Mouse (Mus musculus) hindbrain, embryonic 14.5 days (tissue): Measurements from ENCODE around the gene Ess2. TPM values are rescaled to one million over a fixed set of nuclear protein-coding genes. Genes with fewer than 3 reads are reported as not detected.

ENCODE experiments used
- ATAC-seq: fragments of 200-750 bp; cut with Nextera tagmentation; 2 replicates; pipeline ENCODE4 v1.8.0; 2017; ENCODE audit warnings: moderate number of reproducible peaks, mild to moderate bottlenecking, moderate TSS enrichment, moderate library complexity; ENCODE audit not compliant: low FRiP score
- DNase-seq: peaks from one replicate; pipeline ENCODE4 v3.0.0-alpha.2; 2015; ENCODE audit warnings: low spot score
- H3K27ac ChIP-seq: fragments of 300-500 bp; sonication (generic); 2 replicates; pipeline ENCODE4 v1.5.1; 2014; ENCODE audit warnings: mild to moderate bottlenecking, moderate library complexity
- H3K27me3 ChIP-seq: fragments of 300-500 bp; sonication (generic); 2 replicates; pipeline ENCODE4 v1.6.1; 2014; ENCODE audit warnings: mild to moderate bottlenecking, low read length, mixed read lengths; ENCODE audit not compliant: control insufficient read depth, insufficient read depth
- H3K36me3 ChIP-seq: fragments of 300-500 bp; sonication (generic); replicated peaks from 2 replicates; pipeline ENCODE4 v1.6.1; 2014; ENCODE audit not compliant: control insufficient read depth, insufficient read depth
- H3K4me1 ChIP-seq: fragments of 300-500 bp; sonication (generic); replicated peaks from 2 replicates; pipeline ENCODE4 v1.6.1; 2014; ENCODE audit warnings: antibody characterized with exemption, low read length, mixed read lengths; ENCODE audit not compliant: control insufficient read depth, insufficient read depth
- H3K4me2 ChIP-seq: fragments of 300-500 bp; sonication (generic); replicated peaks from 2 replicates; pipeline ENCODE4 v1.6.1; 2014; ENCODE audit warnings: mild to moderate bottlenecking, moderate library complexity
- H3K4me3 ChIP-seq: fragments of 300-500 bp; sonication (generic); replicated peaks from 2 replicates; pipeline ENCODE4 v1.5.1; 2014; ENCODE audit warnings: mild to moderate bottlenecking, low read length
- H3K9ac ChIP-seq: fragments of 300-500 bp; sonication (generic); 2 replicates; pipeline ENCODE4 v1.6.1; 2014
- H3K9me3 ChIP-seq: fragments of 300-500 bp; sonication (generic); 2 replicates; pipeline ENCODE4 v1.6.1; 2016; ENCODE audit warnings: low read length; ENCODE audit not compliant: control insufficient read depth
- WGBS: fragments of 180-500 bp; shearing (Covaris S2); extraction: QIAGEN DNeasy Blood & Tissue Kit; methylation state at CpG from one replicate; pipeline ENCODE4 v1.1.7; 2014; 5-methylcytosine and 5-hydroxymethylcytosine counted together
- polyA plus RNA-seq: library from polyadenylated mRNA; unstranded; fragments of >200 nt; fragmentation: Nextera tagmentation; extraction: Ambion mirVana; gene quantifications from 2 replicates; pipeline ENCODE4 v1.2.1, GENCODE M21; 2014

Ess2 gene
- polyA plus RNA-seq, 1 experiment from 2014 or later, result 38.9 TPM

DNA sequence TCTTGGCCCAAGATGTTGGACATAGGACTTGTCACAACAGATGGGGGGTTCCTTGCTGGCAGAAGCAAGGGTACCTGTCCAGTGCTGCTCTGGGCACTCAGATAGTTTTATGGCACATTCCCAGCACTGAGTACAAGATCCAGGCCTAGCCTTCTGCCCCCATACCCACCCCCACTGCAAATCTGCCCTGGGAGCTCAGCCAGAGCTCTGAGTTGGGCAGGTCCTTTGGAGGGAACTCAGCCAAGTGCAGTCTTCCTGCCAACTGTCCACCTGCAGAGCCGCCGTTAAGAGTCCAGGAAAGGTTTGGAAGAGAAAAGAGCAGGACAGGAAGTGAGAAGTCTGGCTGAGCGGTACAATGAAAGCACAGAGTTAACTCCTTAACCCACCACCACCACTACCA, 18.5 kb downstream of the Ess2 start:
- Histone ChIP-seq H3K9ac (no peak overlapping the region), H3K36me3 (no peaks in the 10 kb centered on the region), H3K9me3 (no peaks in the 10 kb centered on the region), H3K4me1 (peaks cover 22% of the 10 kb centered on the region), H3K27me3 (no peaks in the 10 kb centered on the region), H3K4me3 (no peak overlapping the region), H3K4me2 (peak overlapping the region; percentile 68; the same call in 1 of the 2 replicates), H3K27ac (no peak overlapping the region)
- ATAC-seq (no peak), DNase-seq (no peak)
- 66% methylated on average over 3 of the region's 3 CpGs for WGBS

- ATAC-seq, result peak; percentile 97
- peak within 1 kb of the TSS; percentile 92 for H3K4me2 ChIP-seq
- WGBS, result 1% methylated on average over 35 of the region's 38 CpGs
Observed at GRCm38 (mm10) chr16:17891567-17891959, 19.6 kb downstream of the Ess2 start, which contains the start of gene Gm20518. Gene Gm20518, minus strand, starts transcription at chr16:17891671.

DNA sequence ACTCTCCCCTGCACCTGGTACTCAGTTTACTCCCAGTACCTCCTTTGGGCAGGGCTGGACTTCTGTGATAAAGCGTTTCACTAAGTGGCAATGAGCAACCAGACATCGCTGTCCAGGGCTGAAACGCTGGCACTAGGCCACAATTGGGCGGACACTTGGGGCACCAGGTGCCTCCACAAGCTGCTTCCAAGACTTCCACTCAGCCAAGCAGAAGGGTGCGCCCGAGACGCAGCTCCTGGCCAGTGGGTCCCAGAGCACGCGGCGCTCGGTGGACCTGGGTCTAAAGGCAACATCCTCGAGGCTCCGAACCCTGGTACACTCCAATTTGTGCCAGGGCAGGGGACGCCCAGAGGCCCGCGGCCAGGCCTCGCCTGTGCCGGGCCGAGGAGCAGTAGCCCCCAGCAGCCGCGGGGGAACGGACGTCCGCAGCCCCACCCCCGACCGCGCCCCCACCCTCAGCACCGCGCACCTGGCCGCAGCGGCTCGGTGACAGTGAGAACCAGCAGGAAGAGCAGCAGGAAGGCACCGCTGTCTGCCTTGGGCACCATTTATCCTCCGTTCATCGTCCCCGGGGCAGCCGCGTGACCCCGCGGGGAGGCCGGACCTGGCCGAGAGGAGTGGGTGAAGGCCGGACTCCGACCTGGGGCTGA, 20.1 kb downstream of the Ess2 start:
- Histone ChIP-seq H3K4me2 (peak overlapping the region; percentile 92), H3K27me3 (no peaks in the 10 kb centered on the region), H3K9ac (peak overlapping the region; percentile 98), H3K36me3 (no peaks in the 10 kb centered on the region), H3K4me1 (peaks cover 25% of the 10 kb centered on the region), H3K9me3 (no peaks in the 10 kb centered on the region), H3K27ac (peak overlapping the region; percentile 96), H3K4me3 (peak overlapping the region; percentile 88)
- DNase-seq (peak; percentile 55), ATAC-seq (peak; percentile 69)
- 0% methylated on average over 44 of the region's 44 CpGs for WGBS

More at GRCm38 (mm10) chr16:17891567-17891959, 19.6 kb downstream of the Ess2 start, which contains the start of gene Gm20518:
- peak within 1 kb of the TSS; percentile 98 for H3K9ac ChIP-seq
- H3K27me3 ChIP-seq, result no peaks in the 10 kb centered on the region
- H3K4me3 ChIP-seq, result peak within 1 kb of the TSS; percentile 88
- peak; percentile 99 for DNase-seq
- H3K27ac ChIP-seq, result peak within 1 kb of the TSS; percentile 96
- peaks cover 22% of the 10 kb centered on the region for H3K4me1 ChIP-seq
- no peaks in the 10 kb centered on the region for H3K36me3 ChIP-seq
- H3K9me3 ChIP-seq, result no peaks in the 10 kb centered on the region

DNA sequence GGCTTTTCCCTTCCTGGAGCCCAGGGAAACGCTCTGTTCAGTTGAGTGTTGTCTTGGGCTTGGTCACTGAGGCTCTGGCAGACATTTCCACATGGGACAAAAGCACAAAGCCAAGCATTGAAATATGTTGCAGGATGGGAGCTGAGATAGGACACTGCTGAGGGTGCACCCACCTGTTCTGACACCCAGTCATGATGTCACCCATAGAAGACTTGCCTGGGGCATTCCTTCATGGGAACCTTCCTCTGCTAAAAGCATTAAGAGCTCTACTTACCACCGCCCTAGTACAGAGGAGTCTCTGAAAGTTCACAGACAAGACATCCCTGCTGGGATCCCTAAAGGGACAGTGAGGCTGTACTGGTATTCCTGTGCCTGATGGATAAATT, 20.8 kb downstream of the Ess2 start:
- H3K9me3 ChIP-seq, result no peaks in the 10 kb centered on the region
- H3K4me1 ChIP-seq, result peaks cover 31% of the 10 kb centered on the region
- H3K9ac ChIP-seq, result peak overlapping the region; percentile 98
- no peaks in the 10 kb centered on the region for H3K27me3 ChIP-seq
- DNase-seq (no peak), ATAC-seq (no peak)
- whole genome bisulfite sequencing, result 45% methylated on average over 2 of the region's 2 CpGs
- H3K4me3 ChIP-seq, result peak overlapping the region; percentile 88
- no peak overlapping the region for H3K27ac ChIP-seq
- H3K36me3 ChIP-seq, result no peaks in the 10 kb centered on the region
- H3K4me2 ChIP-seq, result peak overlapping the region; percentile 92

GRCm38 (mm10) chr16:17889689-17890341, 21.3 kb downstream of the Ess2 start:
- H3K27ac ChIP-seq, result no peak overlapping the region
- no peaks in the 10 kb centered on the region for H3K36me3 ChIP-seq
- H3K4me3 ChIP-seq, result peak overlapping the region; percentile 88
- 79% methylated on average over 6 of the region's 6 CpGs for WGBS
- H3K4me2 ChIP-seq, result peak overlapping the region; percentile 92
- peaks cover 31% of the 10 kb centered on the region for H3K4me1 ChIP-seq
- no peaks in the 10 kb centered on the region for H3K27me3 ChIP-seq
- no peak for DNase-seq
- no peak for ATAC-seq
- peak overlapping the region; percentile 98 for H3K9ac ChIP-seq
- no peaks in the 10 kb centered on the region for H3K9me3 ChIP-seq

- ATAC-seq, result no peak
- no peak overlapping the region for H3K4me3 ChIP-seq
- no peak overlapping the region for H3K9ac ChIP-seq
- H3K9me3 ChIP-seq, result no peaks in the 10 kb centered on the region
- no peak overlapping the region for H3K27ac ChIP-seq
- no peaks in the 10 kb centered on the region for H3K27me3 ChIP-seq
- no peak overlapping the region for H3K4me2 ChIP-seq
- H3K4me1 ChIP-seq, result peaks cover 9% of the 10 kb centered on the region; the same call in 1 of the 2 replicates
- H3K36me3 ChIP-seq, result 0 out of 2 replicates have a peak, but pooled peaks cover 6% of the 10 kb centered on the region
- 90% methylated on average over 6 of the region's 6 CpGs for WGBS
- no peak for DNase-seq
Observed at GRCm38 (mm10) chr16:17884116-17884515, 27.0 kb downstream of the Ess2 start.

DNA sequence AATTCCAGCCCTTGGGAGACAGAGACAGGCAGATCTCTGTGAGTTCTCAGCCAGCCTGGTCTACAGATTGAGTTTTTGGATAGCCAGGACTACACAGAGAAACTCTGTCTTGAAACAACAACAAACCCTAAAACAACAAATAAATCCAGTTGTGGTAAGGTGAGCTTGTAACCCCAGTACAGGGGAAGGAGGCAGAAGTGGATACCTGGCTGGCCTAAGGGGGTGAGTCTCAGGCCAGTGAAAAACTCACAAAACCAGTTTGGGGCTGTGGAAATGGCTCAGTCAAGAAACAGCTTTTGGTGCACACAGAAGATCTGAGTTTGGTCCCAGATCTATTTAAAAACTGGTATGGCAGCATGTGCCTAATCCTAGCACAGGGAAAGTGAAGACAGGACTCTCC, 29.0 kb downstream of the Ess2 start:
- Histone ChIP-seq H3K4me3 (no peak overlapping the region), H3K4me1 (peaks cover 9% of the 10 kb centered on the region; the same call in 1 of the 2 replicates), H3K27me3 (no peaks in the 10 kb centered on the region), H3K4me2 (no peak overlapping the region), H3K27ac (no peak overlapping the region), H3K9me3 (no peaks in the 10 kb centered on the region), H3K36me3 (0 out of 2 replicates have a peak, but pooled peaks cover 6% of the 10 kb centered on the region), H3K9ac (no peak overlapping the region)
- ATAC-seq, result no peak
- DNase-seq, result no peak

DNA sequence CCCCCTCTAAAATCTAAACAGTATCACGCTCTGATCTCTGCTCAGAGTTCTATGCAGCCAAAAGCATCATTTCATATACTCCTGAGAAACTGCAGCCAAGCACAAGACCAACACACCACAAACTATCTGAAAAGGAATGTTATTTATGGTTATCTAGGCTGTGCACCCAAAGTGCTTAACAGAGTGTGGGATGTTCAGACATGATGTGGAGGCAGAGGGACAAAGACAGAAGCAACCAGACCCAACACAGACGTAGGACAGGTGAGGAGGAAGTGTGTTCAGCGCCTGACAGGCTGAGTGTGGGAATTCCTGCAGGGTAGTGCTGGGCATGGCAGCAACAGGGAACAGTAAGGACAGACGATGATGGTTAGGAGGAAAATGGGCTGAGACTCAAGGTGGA, 31.6 kb downstream of the Ess2 start:
- ATAC-seq (no peak), DNase-seq (no peak)
- Histone ChIP-seq H3K36me3 (0 out of 2 replicates have a peak, but pooled peaks cover 6% of the 10 kb centered on the region), H3K4me2 (no peak overlapping the region), H3K4me3 (no peak overlapping the region), H3K27ac (no peak overlapping the region), H3K9ac (no peak overlapping the region), H3K27me3 (no peaks in the 10 kb centered on the region), H3K9me3 (no peaks in the 10 kb centered on the region), H3K4me1 (no peaks in the 10 kb centered on the region)
- WGBS, result 95% methylated on average over 4 of the region's 4 CpGs

DNA sequence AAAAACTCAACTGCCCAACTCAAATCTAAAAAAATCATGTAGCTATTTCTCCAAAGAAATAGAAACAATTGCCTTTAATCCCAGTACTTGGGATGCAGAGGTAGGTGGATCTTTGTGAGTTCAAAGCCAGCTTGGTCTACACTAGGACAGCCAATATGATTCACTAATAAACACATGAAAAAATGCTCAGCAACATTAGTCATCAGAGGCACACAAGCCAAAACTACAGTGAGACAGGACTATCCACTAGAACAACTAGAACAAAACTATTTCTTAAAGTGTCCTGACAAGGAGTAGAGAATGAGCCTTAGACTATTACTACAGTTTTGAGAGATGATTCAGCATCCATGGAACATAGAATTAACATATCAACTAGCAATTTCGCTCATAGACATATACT, 35.1 kb downstream of the Ess2 start:
- 93% methylated on average over 1 of the region's 1 CpGs for WGBS
- DNase-seq, result no peak

More for the DNA sequence above, 35.1 kb downstream of the Ess2 start:
- no peak overlapping the region for H3K4me3 ChIP-seq
- no peaks in the 10 kb centered on the region for H3K4me1 ChIP-seq
- ATAC-seq, result no peak
- no peak overlapping the region for H3K9ac ChIP-seq
- H3K4me2 ChIP-seq, result no peak overlapping the region
- no peaks in the 10 kb centered on the region for H3K9me3 ChIP-seq
- H3K27me3 ChIP-seq, result no peaks in the 10 kb centered on the region
- no peak overlapping the region for H3K27ac ChIP-seq
- peaks cover 16% of the 10 kb centered on the region for H3K36me3 ChIP-seq
